Mouse (Mus musculus) neural tube, embryonic 14.5 days (tissue): Measurements from ENCODE around the gene Sf3a1. TPM values are rescaled to one million over a fixed set of nuclear protein-coding genes. Genes with fewer than 3 reads are reported as not detected.

ENCODE experiments used
- ATAC-seq: fragments of 200-750 bp; cut with Nextera tagmentation; 2 replicates; pipeline ENCODE4 v1.8.0; 2017; ENCODE audit warnings: low read depth, mild to moderate bottlenecking, moderate TSS enrichment, moderate library complexity
- H3K27ac ChIP-seq: fragments of 300-500 bp; sonication (generic); 2 replicates; pipeline ENCODE4 v1.5.1; 2014; ENCODE audit warnings: low read depth, mild to moderate bottlenecking, control low read depth, low read length, moderate library complexity, mixed read lengths
- H3K27me3 ChIP-seq: fragments of 300-500 bp; sonication (generic); 2 replicates; pipeline ENCODE4 v1.6.1; 2014; ENCODE audit warnings: low read length; ENCODE audit not compliant: control insufficient read depth, insufficient read depth
- H3K36me3 ChIP-seq: fragments of 300-500 bp; sonication (generic); 2 replicates; pipeline ENCODE4 v1.6.1; 2014; ENCODE audit warnings: low read length, mixed read lengths; ENCODE audit not compliant: control insufficient read depth, insufficient read depth
- H3K4me1 ChIP-seq: fragments of 300-500 bp; sonication (generic); 2 replicates; pipeline ENCODE4 v1.6.1; 2014; ENCODE audit warnings: low read length; ENCODE audit not compliant: control insufficient read depth, insufficient read depth
- H3K4me2 ChIP-seq: fragments of 300-500 bp; sonication (generic); 2 replicates; pipeline ENCODE4 v1.6.1; 2014; ENCODE audit warnings: mild to moderate bottlenecking, low read depth, low read length, control low read depth
- H3K4me3 ChIP-seq: fragments of 300-500 bp; sonication (generic); 2 replicates; pipeline ENCODE4 v1.5.1; 2014; ENCODE audit warnings: low read depth, low read length, control low read depth, mixed read lengths
- H3K9ac ChIP-seq: fragments of 300-500 bp; sonication (generic); replicated peaks from 2 replicates; pipeline ENCODE4 v1.6.1; 2014; ENCODE audit warnings: low read depth, mild to moderate bottlenecking, control low read depth, low read length, mixed read lengths
- H3K9me3 ChIP-seq: fragments of 300-500 bp; sonication (generic); 2 replicates; pipeline ENCODE4 v1.6.1; 2016; ENCODE audit warnings: low read length; ENCODE audit not compliant: control insufficient read depth
- WGBS: fragments of 180-500 bp; shearing (Covaris S2); extraction: QIAGEN DNeasy Blood & Tissue Kit; methylation state at CpG from one replicate; pipeline ENCODE4 v1.1.7; 2014; 5-methylcytosine and 5-hydroxymethylcytosine counted together
- polyA plus RNA-seq: library from polyadenylated mRNA; unstranded; fragments of >200 nt; fragmentation: Nextera tagmentation; extraction: Ambion mirVana; gene quantifications from 2 replicates; pipeline ENCODE4 v1.2.1, GENCODE M21; 2014

Sf3a1 gene
- polyA plus RNA-seq, 1 experiment from 2014 or later: 53.0 TPM

DNA sequence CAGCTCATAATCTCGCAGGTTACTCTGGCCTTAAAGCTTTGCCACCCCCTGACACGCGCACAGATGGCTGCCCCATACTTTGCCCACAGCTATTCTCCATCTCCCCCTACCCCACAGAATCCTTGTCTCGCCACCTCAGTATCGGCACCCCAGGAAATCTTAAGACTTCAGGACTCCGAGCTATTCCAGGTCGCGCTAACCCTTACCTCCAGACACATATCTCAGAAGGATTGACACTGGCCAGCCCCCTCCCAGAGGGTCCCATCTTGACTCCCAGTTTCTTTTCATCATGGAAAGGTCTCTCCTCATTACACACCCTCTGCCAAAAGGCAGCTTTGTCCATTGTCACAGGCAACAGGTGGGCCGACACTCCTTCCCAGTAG is 27.2 kb downstream of the Sf3a1 start:
- Histone ChIP-seq H3K4me3 (peak overlapping the region; percentile 74), H3K9me3 (no peaks in the 10 kb centered on the region), H3K4me2 (peak overlapping the region; percentile 81), H3K9ac (peak overlapping the region; percentile 89), H3K36me3 (peaks cover 10% of the 10 kb centered on the region), H3K4me1 (peaks cover 13% of the 10 kb centered on the region), H3K27me3 (no peaks in the 10 kb centered on the region), H3K27ac (no peak overlapping the region)
- 16% methylated on average over 9 of the region's 9 CpGs for WGBS
- ATAC-seq: no peak; the same call in 1 of the 2 replicates

DNA sequence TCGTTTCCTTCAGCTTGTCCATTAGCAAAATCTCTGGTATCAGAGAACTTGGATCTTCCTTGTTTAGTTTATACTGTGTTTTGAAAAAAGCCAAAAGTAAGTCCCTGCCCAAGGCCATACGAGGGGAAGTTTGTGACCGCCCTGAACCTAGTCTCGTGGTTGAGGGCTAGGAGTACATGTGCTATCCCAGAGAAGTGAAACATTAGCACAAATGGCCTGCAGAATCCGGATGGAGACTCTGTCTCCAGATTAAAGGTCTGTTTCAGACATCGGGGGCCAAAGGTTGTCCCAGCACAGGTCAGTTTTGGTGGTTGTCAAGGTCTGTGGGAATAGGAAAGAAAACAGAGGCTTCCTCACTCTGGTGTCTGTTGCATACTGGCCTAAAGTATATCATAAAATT is 29.0 kb downstream of the Sf3a1 start:
- Histone ChIP-seq H3K27ac (no peak overlapping the region), H3K4me1 (peaks cover 13% of the 10 kb centered on the region), H3K36me3 (no peaks in the 10 kb centered on the region), H3K9ac (no peak overlapping the region), H3K27me3 (no peaks in the 10 kb centered on the region), H3K4me2 (no peak overlapping the region), H3K9me3 (no peaks in the 10 kb centered on the region), H3K4me3 (no peak overlapping the region)
- 89% methylated on average over 6 of the region's 6 CpGs for WGBS
- no peak for ATAC-seq

DNA sequence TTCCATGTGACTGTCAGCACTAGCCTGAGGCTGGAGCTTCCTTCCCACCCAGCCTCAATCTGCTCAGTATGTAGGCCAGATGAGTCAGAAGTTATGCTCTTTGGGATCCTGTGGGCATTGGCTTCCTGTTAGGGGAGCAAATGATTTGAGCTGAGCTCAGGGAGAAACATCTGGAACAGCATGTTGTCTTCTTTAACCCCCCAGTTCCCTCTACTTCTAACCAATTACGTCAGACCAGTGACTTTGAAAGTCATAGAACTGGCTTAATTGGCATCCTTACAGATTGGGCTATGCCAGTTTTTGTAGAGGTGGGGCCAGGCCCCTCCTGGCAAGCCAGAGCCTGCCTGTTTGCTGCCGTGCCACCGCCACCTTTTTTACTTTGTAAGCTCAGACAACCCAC is 30.5 kb downstream of the Sf3a1 start:
- Histone ChIP-seq H3K4me3 (no peak overlapping the region), H3K4me1 (peaks cover 13% of the 10 kb centered on the region), H3K36me3 (no peaks in the 10 kb centered on the region), H3K4me2 (no peak overlapping the region), H3K27ac (no peak overlapping the region), H3K9me3 (no peaks in the 10 kb centered on the region), H3K9ac (no peak overlapping the region), H3K27me3 (no peaks in the 10 kb centered on the region)
- no peak for ATAC-seq
- 81% methylated on average over 3 of the region's 3 CpGs for WGBS

DNA sequence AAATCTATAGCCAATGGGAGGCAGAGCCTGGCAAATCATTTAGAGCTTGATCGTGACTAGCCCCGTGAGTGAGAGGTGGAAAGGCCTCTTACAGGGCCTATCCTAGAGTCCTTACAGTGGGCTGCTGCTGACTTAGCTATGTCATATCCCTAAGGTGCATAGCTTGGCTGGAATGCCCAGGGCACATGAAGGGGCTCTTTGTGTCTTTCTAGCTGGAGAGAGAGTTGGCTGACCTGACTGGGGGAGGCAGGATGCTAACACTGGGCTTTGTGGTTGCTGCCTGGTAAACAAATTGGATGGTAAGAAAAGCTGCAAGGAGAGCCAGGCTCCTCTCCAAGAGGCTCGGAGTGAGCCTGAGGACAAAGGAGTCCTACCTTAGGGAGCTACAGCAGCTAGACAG is 32.6 kb downstream of the Sf3a1 start:
- Histone ChIP-seq H3K9me3 (no peaks in the 10 kb centered on the region), H3K36me3 (no peaks in the 10 kb centered on the region), H3K4me3 (no peak overlapping the region), H3K4me1 (peaks cover 7% of the 10 kb centered on the region), H3K9ac (no peak overlapping the region), H3K27me3 (no peaks in the 10 kb centered on the region), H3K27ac (no peak overlapping the region), H3K4me2 (no peak overlapping the region)
- 83% methylated on average over 3 of the region's 3 CpGs for WGBS
- no peak for ATAC-seq

DNA sequence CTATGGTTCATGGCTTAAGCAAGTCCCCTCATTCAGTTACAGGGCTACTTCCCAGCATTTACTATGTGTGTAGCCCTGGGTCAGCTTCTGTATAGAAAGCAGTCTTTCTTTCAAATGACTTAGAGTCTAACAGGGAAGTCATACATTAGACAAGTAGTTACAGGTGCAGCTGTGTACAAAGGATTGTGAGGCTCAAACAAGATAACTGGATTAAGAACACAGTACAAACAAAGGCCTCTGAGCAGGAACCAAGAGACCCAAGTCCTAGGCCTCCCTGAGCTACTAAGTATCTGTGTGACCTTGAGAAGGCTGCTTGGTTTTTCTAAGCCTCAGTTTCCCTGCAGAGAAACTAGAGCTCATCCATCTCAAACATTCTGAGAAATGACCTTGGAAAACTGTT is 33.3 kb downstream of the Sf3a1 start:
- ATAC-seq: no peak
- H3K27me3 ChIP-seq: no peaks in the 10 kb centered on the region
- H3K4me2 ChIP-seq: no peak overlapping the region
- 0 out of 2 replicates have a peak, but pooled peaks cover 5% of the 10 kb centered on the region for H3K4me1 ChIP-seq
- no peak overlapping the region for H3K4me3 ChIP-seq
- no peaks in the 10 kb centered on the region for H3K9me3 ChIP-seq
- no peak overlapping the region for H3K27ac ChIP-seq
- no peak overlapping the region for H3K9ac ChIP-seq
- no peaks in the 10 kb centered on the region for H3K36me3 ChIP-seq

DNA sequence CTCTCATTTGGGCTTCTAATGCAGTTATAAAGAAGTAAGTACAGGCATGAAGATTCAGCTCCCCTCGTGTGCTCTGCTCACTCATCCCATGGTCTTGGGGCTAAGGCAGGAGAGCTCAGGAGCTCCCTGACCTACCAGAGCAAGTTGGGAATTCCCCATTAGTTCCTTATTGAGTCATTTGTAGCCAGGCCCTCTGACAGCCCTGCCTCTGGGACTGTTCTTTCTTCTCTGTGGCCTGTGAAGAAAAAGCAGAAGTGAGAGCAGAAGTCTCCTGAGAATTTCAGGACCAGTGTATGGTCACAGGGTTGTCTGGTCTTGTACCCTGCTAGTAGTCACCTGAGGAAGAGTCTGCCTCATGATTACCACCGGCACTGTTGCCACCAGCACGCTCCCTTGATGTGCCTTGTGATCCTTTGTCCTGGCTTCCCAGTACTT is 35.5 kb downstream of the Sf3a1 start:
- H3K36me3 ChIP-seq: no peaks in the 10 kb centered on the region
- ATAC-seq: no peak
- no peak overlapping the region for H3K4me2 ChIP-seq
- H3K27me3 ChIP-seq: no peaks in the 10 kb centered on the region
- H3K9ac ChIP-seq: no peak overlapping the region
- WGBS: 88% methylated on average over 3 of the region's 3 CpGs
- H3K27ac ChIP-seq: no peak overlapping the region
- H3K4me3 ChIP-seq: no peak overlapping the region
- no peaks in the 10 kb centered on the region for H3K4me1 ChIP-seq
- H3K9me3 ChIP-seq: no peaks in the 10 kb centered on the region

DNA sequence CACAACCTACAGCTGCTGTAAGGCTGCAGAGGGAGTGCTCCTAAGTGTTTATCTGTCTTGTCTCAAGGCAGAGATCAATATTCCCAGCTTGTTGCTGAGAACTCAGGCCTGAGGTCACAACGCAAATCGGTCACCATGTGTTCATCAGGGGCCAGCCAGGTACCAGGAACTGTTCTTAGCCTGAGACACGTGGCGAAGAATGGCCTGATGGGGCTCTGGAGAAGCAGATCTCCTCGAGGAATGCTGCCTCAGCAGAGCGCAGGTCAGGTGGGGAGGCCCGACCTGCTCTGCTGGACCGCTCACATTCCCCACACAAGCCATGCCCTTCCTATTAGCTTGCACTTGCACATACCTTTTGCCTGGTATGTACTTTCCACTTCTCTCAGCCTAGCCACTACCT is 36.5 kb downstream of the Sf3a1 start:
- Histone ChIP-seq H3K4me3 (no peak overlapping the region), H3K9ac (no peak overlapping the region), H3K4me1 (no peaks in the 10 kb centered on the region), H3K36me3 (no peaks in the 10 kb centered on the region), H3K27ac (no peak overlapping the region), H3K9me3 (no peaks in the 10 kb centered on the region), H3K4me2 (no peak overlapping the region), H3K27me3 (no peaks in the 10 kb centered on the region)
- WGBS: 72% methylated on average over 8 of the region's 8 CpGs
- no peak for ATAC-seq

DNA sequence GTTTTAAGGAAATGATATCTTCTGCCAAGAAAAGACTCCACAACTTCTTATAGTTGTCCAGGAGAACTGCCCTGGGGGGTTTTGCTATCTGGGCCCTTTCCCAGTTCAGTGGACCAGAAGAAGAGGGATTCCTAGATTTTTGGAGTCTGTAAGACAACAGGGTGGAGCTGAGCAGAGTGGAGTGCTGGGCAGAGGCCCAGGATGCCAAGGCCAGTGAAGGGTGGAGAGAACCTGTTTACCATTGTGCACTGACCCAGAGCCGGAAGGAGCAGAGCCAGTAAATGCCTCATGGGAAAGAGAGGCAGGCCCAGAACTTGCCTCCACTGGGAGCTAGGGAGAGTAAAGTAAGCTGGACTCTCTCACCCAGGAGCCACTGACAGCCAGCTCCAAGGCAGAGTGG is 37.5 kb downstream of the Sf3a1 start:
- Histone ChIP-seq H3K9me3 (no peaks in the 10 kb centered on the region), H3K4me3 (no peak overlapping the region), H3K36me3 (no peaks in the 10 kb centered on the region), H3K4me1 (no peaks in the 10 kb centered on the region), H3K9ac (no peak overlapping the region), H3K27ac (no peak overlapping the region), H3K27me3 (no peaks in the 10 kb centered on the region), H3K4me2 (no peak overlapping the region)
- WGBS: 80% methylated on average over 1 of the region's 1 CpGs
- ATAC-seq: no peak

DNA sequence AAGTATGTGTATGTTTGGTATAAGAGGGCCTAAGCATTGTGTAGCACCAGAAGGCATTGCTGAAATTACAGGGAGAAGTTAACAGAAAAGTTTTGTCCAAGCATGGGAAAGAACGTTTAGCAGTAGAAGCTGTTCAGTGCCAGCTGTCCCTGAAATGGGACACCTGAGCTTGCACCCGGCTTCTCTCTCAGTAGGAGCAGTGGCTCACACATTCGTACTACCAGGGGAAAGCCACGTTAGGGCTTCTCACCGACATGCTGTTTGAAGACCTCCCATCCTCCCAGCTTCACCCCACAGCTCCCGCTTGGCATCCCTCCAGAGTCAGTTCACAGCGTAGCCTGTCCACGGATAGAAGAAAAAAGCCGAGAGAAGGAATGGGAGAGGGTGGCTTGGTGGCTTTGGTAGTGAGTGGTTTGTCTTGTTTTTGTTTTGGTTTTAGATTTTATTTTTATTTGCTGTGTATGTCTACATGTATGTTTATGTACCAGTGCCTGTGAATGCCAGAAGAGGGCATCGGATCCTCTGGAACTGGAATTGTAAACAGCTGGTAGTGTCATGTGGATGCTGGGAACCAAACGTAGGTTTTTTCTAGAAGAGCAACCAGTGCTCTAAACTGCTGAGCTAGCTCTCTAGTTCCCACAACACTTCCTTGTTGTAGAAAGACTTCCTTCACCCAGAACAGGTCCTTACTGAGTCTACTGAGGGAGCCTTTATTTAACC is 42.0 kb downstream of the Sf3a1 start:
- Histone ChIP-seq H3K4me1 (0 out of 2 replicates have a peak, but pooled peaks cover 3% of the 10 kb centered on the region), H3K9me3 (no peaks in the 10 kb centered on the region), H3K27ac (no peak overlapping the region), H3K27me3 (no peaks in the 10 kb centered on the region), H3K4me3 (no peak overlapping the region), H3K4me2 (no peak overlapping the region), H3K9ac (no peak overlapping the region), H3K36me3 (peaks cover 6% of the 10 kb centered on the region; the same call in 1 of the 2 replicates)
- ATAC-seq: no peak
- WGBS: 79% methylated on average over 11 of the region's 11 CpGs
